Mouse (Mus musculus) testis, postnatal 14 days (tissue): ENCODE measurements around the gene Gcgr.
"Not testable (repeated sequence)": the region's sequence is repeated elsewhere in the genome, so short reads cannot be mapped to it uniquely, and the experiment has no call there.

ENCODE experiments used
- DNase-seq: peaks from one replicate; pipeline ENCODE4 v3.0.0; 2021; ENCODE audit warnings: low spot score

The Gcgr gene

GRCm38 (mm10) chr11:120571754-120572416, 41.4 kb downstream of the Gcgr start:
- no peak for DNase-seq

GRCm38 (mm10) chr11:120572417-120572751, 41.9 kb downstream of the Gcgr start:
- no peak for DNase-seq

GRCm38 (mm10) chr11:120572752-120573584, 42.5 kb downstream of the Gcgr start, which contains the start of gene P4hb:
P4hb (minus strand) TSS chr11:120573253.
- DNase-seq = peak; percentile 100

GRCm38 (mm10) chr11:120573585-120574277, 43.2 kb downstream of the Gcgr start:
- no peak for DNase-seq

- DNase-seq = no peak
These were observed 43.7 kb downstream of the Gcgr start for GRCm38 (mm10) chr11:120574278-120574600.

- DNase-seq = no peak
These were observed 44.5 kb downstream of the Gcgr start for GRCm38 (mm10) chr11:120575046-120575445.

- no peak for DNase-seq
These were observed 45.4 kb downstream of the Gcgr start for GRCm38 (mm10) chr11:120575940-120576339.

- no peak for DNase-seq
These were observed 46.0 kb downstream of the Gcgr start for GRCm38 (mm10) chr11:120576365-120576981.

- no peak for DNase-seq
These were observed 46.9 kb downstream of the Gcgr start for GRCm38 (mm10) chr11:120577211-120578023.

GRCm38 (mm10) chr11:120578024-120578693, 47.7 kb downstream of the Gcgr start:
- DNase-seq = no peak

GRCm38 (mm10) chr11:120578694-120579243, 48.3 kb downstream of the Gcgr start:
- no peak for DNase-seq

- peak; percentile 50 for DNase-seq
These were observed 49.0 kb downstream of the Gcgr start for GRCm38 (mm10) chr11:120579316-120580107.

GRCm38 (mm10) chr11:120580190-120580589, 49.7 kb downstream of the Gcgr start:
- no peak for DNase-seq

- peak; percentile 35 for DNase-seq
These were observed 50.4 kb downstream of the Gcgr start for GRCm38 (mm10) chr11:120580871-120581331.

- DNase-seq = peak; percentile 90
These were observed 51.2 kb downstream of the Gcgr start, which contains the start of gene Arhgdia for GRCm38 (mm10) chr11:120581490-120582267. Arhgdia (minus strand) TSS chr11:120581624.

- DNase-seq = no peak
These were observed 51.9 kb downstream of the Gcgr start for GRCm38 (mm10) chr11:120582268-120582981.

GRCm38 (mm10) chr11:120582982-120583293, 52.4 kb downstream of the Gcgr start:
- DNase-seq = not testable (repeated sequence)

GRCm38 (mm10) chr11:120583937-120584336, 53.4 kb downstream of the Gcgr start:
- no peak for DNase-seq
